Mouse (Mus musculus) MEL (cell line): ENCODE data around the gene Ift57.
A peak's percentile ranks its signal among the peaks of the same experiment; 100 is the strongest.

ENCODE experiments used
- CTCF ChIP-seq, 3 experiments: IDR thresholded peaks in 2 of 3; conservative IDR thresholded peaks in 1 of 3; 2 replicates each; pipeline ENCODE4 v1.5.1; 2011 to 2012; ENCODE audit warnings: low read length in 3 of 3, low read depth in 2 of 3, mild to moderate bottlenecking in 2 of 3, improper control_type of control experiment in 1 of 3, inconsistent platforms in 1 of 3, mixed read lengths in 1 of 3, moderate library complexity in 1 of 3; ENCODE audit not compliant: control insufficient read depth in 1 of 3, insufficient read depth in 1 of 3, poor library complexity in 1 of 3, severe bottlenecking in 1 of 3
- EP300 ChIP-seq, 2 experiments: IDR thresholded peaks; 2 replicates each; pipeline ENCODE4 v1.6.1; 2011; ENCODE audit warnings: improper control_type of control experiment in 2 of 2, low read length in 2 of 2, low read depth in 1 of 2, mild to moderate bottlenecking in 1 of 2
- GATA1 ChIP-seq: IDR thresholded peaks from 2 replicates; pipeline ENCODE4 v1.6.1; 2011; ENCODE audit warnings: low read depth, low read length, improper control_type of control experiment
- MAFK ChIP-seq: IDR thresholded peaks from 2 replicates; pipeline ENCODE4 v1.6.1; 2011; ENCODE audit warnings: low read depth, mild to moderate bottlenecking, low read length, improper control_type of control experiment, borderline replicate concordance
- MAX ChIP-seq: IDR thresholded peaks from 2 replicates; pipeline ENCODE4 v1.6.1; 2011; ENCODE audit warnings: low read length, improper control_type of control experiment
- MXI1 ChIP-seq: IDR thresholded peaks from 2 replicates; pipeline ENCODE4 v1.6.1; 2011; ENCODE audit warnings: mild to moderate bottlenecking, low read depth, low read length, improper control_type of control experiment
- POLR2A ChIP-seq, 2 experiments: IDR thresholded peaks; 2 replicates each; pipeline ENCODE4 v1.6.1; 2011 to 2012; ENCODE audit warnings: low read length in 2 of 2, mild to moderate bottlenecking in 2 of 2, control low read depth in 1 of 2, improper control_type of control experiment in 1 of 2, low read depth in 1 of 2, moderate library complexity in 1 of 2; ENCODE audit not compliant: control insufficient read depth in 1 of 2, insufficient read depth in 1 of 2, poor library complexity in 1 of 2
- POLR2AphosphoS2 ChIP-seq: IDR thresholded peaks from 2 replicates; pipeline ENCODE4 v1.6.1; 2011; ENCODE audit warnings: low read length, improper control_type of control experiment
- SMC3 ChIP-seq: IDR thresholded peaks from 2 replicates; pipeline ENCODE4 v1.6.1; 2011; ENCODE audit warnings: low read depth, low read length, improper control_type of control experiment
- TCF12 ChIP-seq: IDR thresholded peaks from 2 replicates; pipeline ENCODE4 v1.6.1; 2014; ENCODE audit warnings: low read depth, mild to moderate bottlenecking, inconsistent platforms, low read length, improper control_type of control experiment, moderate library complexity
- USF1 ChIP-seq: IDR thresholded peaks from 2 replicates; pipeline ENCODE4 v1.6.1; 2014; ENCODE audit warnings: low read depth, mild to moderate bottlenecking, inconsistent platforms, low read length, improper control_type of control experiment, moderate library complexity
- ZC3H11A ChIP-seq: IDR thresholded peaks from 2 replicates; pipeline ENCODE4 v1.6.1; 2012; ENCODE audit warnings: low read depth, mild to moderate bottlenecking, inconsistent platforms, low read length, improper control_type of control experiment
- ZMIZ1 ChIP-seq: IDR thresholded peaks from 2 replicates; pipeline ENCODE4 v1.6.1; 2012; ENCODE audit warnings: low read depth, mild to moderate bottlenecking, inconsistent platforms, low read length, improper control_type of control experiment, moderate library complexity

- no peak for TF ChIP-seq ZMIZ1
- TF ChIP-seq CTCF (IDR thresholded peaks at IDR 0.05 in 2 of 3, conservative IDR thresholded peaks at IDR 0.05 in 1 of 3; ENCODE audit: control insufficient read depth in 1 of 3, insufficient read depth in 1 of 3, low read depth in 2 of 3, low read length in 3 of 3, poor library complexity in 1 of 3, severe bottlenecking in 1 of 3), result no peak
- no peak for TF ChIP-seq POLR2A (IDR thresholded peaks at IDR 0.05; ENCODE audit: control insufficient read depth in 1 of 2, insufficient read depth in 1 of 2, low read depth in 1 of 2, low read length in 2 of 2, poor library complexity in 1 of 2)
- no peak for TF ChIP-seq MAFK
- TF ChIP-seq EP300 (IDR thresholded peaks at IDR 0.05; ENCODE audit: low read depth in 1 of 2, low read length in 2 of 2), result no peak
- no peak for TF ChIP-seq TCF12
- no peak for TF ChIP-seq MXI1
- no peak for TF ChIP-seq USF1
- TF ChIP-seq MAX, result no peak
- no peak for TF ChIP-seq SMC3
- TF ChIP-seq POLR2AphosphoS2, result no peak
- TF ChIP-seq GATA1, result peak; percentile 56; the same call in 1 of the 2 replicates
- TF ChIP-seq ZC3H11A, result no peak
These were observed 25.9 kb downstream of the Ift57 start for GRCm38 (mm10) chr16:49724931-49725330.
